Mouse (Mus musculus): Measurements from ENCODE around the gene Babam2.

- no peak for TF ChIP-seq CTCF (IDR thresholded peaks at IDR 0.05; ENCODE audit: low read depth, low read length)
- TF ChIP-seq POLR2AphosphoS5 (IDR thresholded peaks at IDR 0.05; ENCODE audit: insufficient replicate concordance, low read depth, low read length): no peak
- no peak for TF ChIP-seq GATA1 (IDR thresholded peaks at IDR 0.05; ENCODE audit: borderline replicate concordance, low read length)
These were observed 310.9 kb downstream of the Babam2 start for GRCm38 (mm10) chr5:32008401-32008800.
